Mouse (Mus musculus): ENCODE measurements around the gene Gm17581. TPM values are rescaled to one million over a fixed set of nuclear protein-coding genes. Genes with fewer than 3 reads are reported as not detected.
"Not testable (repeated sequence)": the region's sequence is repeated elsewhere in the genome, so short reads cannot be mapped to it uniquely, and the experiment has no call there.

The Gm17581 gene
- polyA plus RNA-seq, 1 experiment from 2014 or later, result not detected

DNA sequence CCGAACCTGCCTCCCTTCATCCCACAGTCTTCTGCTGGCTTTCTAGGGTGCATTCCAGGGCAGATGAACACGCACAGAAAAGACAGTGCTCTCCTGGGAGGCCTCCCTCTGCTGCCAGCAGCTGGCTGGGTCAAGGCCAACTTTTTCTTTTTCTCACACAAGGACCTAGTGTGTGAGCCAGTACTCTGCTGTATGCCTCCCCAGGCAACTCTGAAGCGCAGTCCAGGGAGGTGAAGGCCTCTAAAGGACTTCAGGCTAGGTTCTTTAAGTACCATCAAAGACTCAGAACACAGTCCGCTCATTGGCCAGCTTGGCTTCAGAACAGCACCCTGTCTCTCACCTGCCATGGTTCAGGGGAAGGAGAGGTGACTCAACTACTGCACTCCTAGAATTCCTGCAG lies 28.4 kb downstream of the Gm17581 start:
- 88% methylated on average over 4 of the region's 4 CpGs for WGBS
- H3K9ac ChIP-seq (ENCODE audit: low read length), result no peak overlapping the region
- H3K36me3 ChIP-seq (ENCODE audit: control insufficient read depth, insufficient read depth, low read length), result no peaks in the 10 kb centered on the region
- H3K4me2 ChIP-seq (ENCODE audit: low read depth, low read length, severe bottlenecking), result no peak overlapping the region
- ATAC-seq (replicated peaks; ENCODE audit: low FRiP score), result no peak
- no peak for DNase-seq (ENCODE audit: low spot score)
- H3K4me1 ChIP-seq (replicated peaks; ENCODE audit: control insufficient read depth, insufficient read depth, low read length), result no peaks in the 10 kb centered on the region
- no peak overlapping the region for H3K27ac ChIP-seq (ENCODE audit: low read depth, low read length)
- H3K4me3 ChIP-seq (ENCODE audit: low read depth, low read length), result no peak overlapping the region
- no peaks in the 10 kb centered on the region for H3K9me3 ChIP-seq (ENCODE audit: control insufficient read depth, low read length)
- H3K27me3 ChIP-seq (ENCODE audit: control insufficient read depth, insufficient read depth, low read length), result no peaks in the 10 kb centered on the region

GRCm38 (mm10) chr2:155703630-155704029 lies 32.0 kb downstream of the Gm17581 start:
- no peak overlapping the region for H3K9ac ChIP-seq (ENCODE audit: low read length)
- no peaks in the 10 kb centered on the region for H3K27me3 ChIP-seq (ENCODE audit: control insufficient read depth, insufficient read depth, low read length)
- no peak overlapping the region for H3K4me3 ChIP-seq (ENCODE audit: low read depth, low read length)
- H3K27ac ChIP-seq (ENCODE audit: low read depth, low read length), result peak overlapping the region; percentile 60
- ATAC-seq (replicated peaks; ENCODE audit: low FRiP score) (peak; percentile 77; the same call in 1 of the 2 replicates), DNase-seq (ENCODE audit: low spot score) (peak; percentile 67)
- WGBS, result 21% methylated on average over 4 of the region's 4 CpGs
- no peaks in the 10 kb centered on the region for H3K4me1 ChIP-seq (replicated peaks; ENCODE audit: control insufficient read depth, insufficient read depth, low read length)
- no peak overlapping the region for H3K4me2 ChIP-seq (ENCODE audit: low read depth, low read length, severe bottlenecking)
- H3K9me3 ChIP-seq (ENCODE audit: control insufficient read depth, low read length), result no peaks in the 10 kb centered on the region
- H3K36me3 ChIP-seq (ENCODE audit: control insufficient read depth, insufficient read depth, low read length), result no peaks in the 10 kb centered on the region

GRCm38 (mm10) chr2:155701399-155701919 lies 34.2 kb downstream of the Gm17581 start:
- ATAC-seq (replicated peaks; ENCODE audit: low FRiP score), result no peak
- H3K9ac ChIP-seq (ENCODE audit: low read length), result no peak overlapping the region
- no peak overlapping the region for H3K27ac ChIP-seq (ENCODE audit: low read depth, low read length)
- no peaks in the 10 kb centered on the region for H3K36me3 ChIP-seq (ENCODE audit: control insufficient read depth, insufficient read depth, low read length)
- no peak overlapping the region for H3K4me2 ChIP-seq (ENCODE audit: low read depth, low read length, severe bottlenecking)
- H3K9me3 ChIP-seq (ENCODE audit: control insufficient read depth, low read length), result no peaks in the 10 kb centered on the region
- DNase-seq (ENCODE audit: low spot score), result no peak
- no peaks in the 10 kb centered on the region for H3K27me3 ChIP-seq (ENCODE audit: control insufficient read depth, insufficient read depth, low read length)
- no peaks in the 10 kb centered on the region for H3K4me1 ChIP-seq (replicated peaks; ENCODE audit: control insufficient read depth, insufficient read depth, low read length)
- H3K4me3 ChIP-seq (ENCODE audit: low read depth, low read length), result no peak overlapping the region
- 91% methylated on average over 19 of the region's 19 CpGs for WGBS

GRCm38 (mm10) chr2:155698443-155698842 lies 37.2 kb downstream of the Gm17581 start:
- H3K9me3 ChIP-seq (ENCODE audit: control insufficient read depth, low read length); H3K4me2 ChIP-seq (ENCODE audit: low read depth, low read length, severe bottlenecking); H3K27me3 ChIP-seq (ENCODE audit: control insufficient read depth, insufficient read depth, low read length); H3K9ac ChIP-seq (ENCODE audit: low read length); H3K4me3 ChIP-seq (ENCODE audit: low read depth, low read length); H3K36me3 ChIP-seq (ENCODE audit: control insufficient read depth, insufficient read depth, low read length); ATAC-seq (replicated peaks; ENCODE audit: low FRiP score); H3K4me1 ChIP-seq (replicated peaks; ENCODE audit: control insufficient read depth, insufficient read depth, low read length); H3K27ac ChIP-seq (ENCODE audit: low read depth, low read length); DNase-seq (ENCODE audit: low spot score): not testable (repeated sequence)
- 91% methylated on average over 6 of the region's 6 CpGs for WGBS

DNA sequence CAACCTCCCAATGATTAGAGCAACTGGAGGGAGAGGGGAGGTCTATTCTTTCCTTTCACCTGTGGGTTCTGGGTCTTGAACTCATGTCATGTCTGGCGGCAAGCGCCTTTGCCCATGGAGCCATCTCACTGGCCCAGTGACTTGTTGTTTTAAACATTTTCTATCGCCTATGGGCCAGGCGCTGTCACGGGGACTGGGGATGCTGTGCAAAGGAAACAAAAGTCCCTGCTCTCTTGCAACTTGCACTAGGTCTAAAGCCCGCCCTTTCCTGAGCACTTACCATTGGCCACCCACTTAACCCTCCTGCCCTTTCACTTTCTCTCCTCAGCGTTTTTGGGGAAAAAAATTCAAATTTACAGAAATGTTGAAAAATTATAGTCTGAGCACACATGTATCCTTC lies 38.8 kb downstream of the Gm17581 start:
- DNase-seq (ENCODE audit: low spot score), result no peak
- H3K36me3 ChIP-seq (ENCODE audit: control insufficient read depth, insufficient read depth, low read length), result no peaks in the 10 kb centered on the region
- H3K4me2 ChIP-seq (ENCODE audit: low read depth, low read length, severe bottlenecking), result no peak overlapping the region
- ATAC-seq (replicated peaks; ENCODE audit: low FRiP score), result no peak
- H3K27ac ChIP-seq (ENCODE audit: low read depth, low read length), result no peak overlapping the region
- no peak overlapping the region for H3K4me3 ChIP-seq (ENCODE audit: low read depth, low read length)
- H3K9me3 ChIP-seq (ENCODE audit: control insufficient read depth, low read length), result no peaks in the 10 kb centered on the region
- H3K27me3 ChIP-seq (ENCODE audit: control insufficient read depth, insufficient read depth, low read length), result no peaks in the 10 kb centered on the region
- H3K4me1 ChIP-seq (replicated peaks; ENCODE audit: control insufficient read depth, insufficient read depth, low read length), result no peaks in the 10 kb centered on the region
- whole genome bisulfite sequencing, result 70% methylated on average over 7 of the region's 7 CpGs
- no peak overlapping the region for H3K9ac ChIP-seq (ENCODE audit: low read length)

DNA sequence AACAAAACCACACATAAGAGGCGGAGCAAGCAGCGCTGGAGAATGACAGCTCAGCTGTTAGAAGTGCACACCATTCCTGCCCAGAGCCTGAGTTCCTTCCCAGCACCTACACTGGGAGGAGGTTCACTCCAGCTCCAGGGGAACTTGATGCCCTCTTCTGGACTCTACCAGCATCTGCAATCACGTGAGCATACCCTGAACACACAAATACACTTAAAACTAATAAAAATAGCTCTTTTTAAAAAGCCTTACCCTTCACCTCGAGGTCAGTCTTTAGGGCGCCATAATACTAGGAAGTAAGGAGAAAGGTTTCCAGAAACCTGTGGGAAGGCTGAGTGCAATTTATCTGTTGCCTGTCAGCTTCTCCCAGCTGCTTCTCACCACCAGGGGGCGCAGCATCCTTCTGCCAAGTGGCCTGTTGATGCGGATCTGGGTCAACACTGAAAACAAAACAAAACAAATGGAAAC lies 39.5 kb downstream of the Gm17581 start:
- no peak overlapping the region for H3K9ac ChIP-seq (ENCODE audit: low read length)
- WGBS, result 11% methylated on average over 7 of the region's 7 CpGs
- no peaks in the 10 kb centered on the region for H3K9me3 ChIP-seq (ENCODE audit: control insufficient read depth, low read length)
- no peak overlapping the region for H3K27ac ChIP-seq (ENCODE audit: low read depth, low read length)
- H3K4me1 ChIP-seq (replicated peaks; ENCODE audit: control insufficient read depth, insufficient read depth, low read length), result 0 out of 2 replicates have a peak, but pooled peaks cover 1% of the 10 kb centered on the region
- DNase-seq (ENCODE audit: low spot score), result peak; percentile 91
- no peaks in the 10 kb centered on the region for H3K27me3 ChIP-seq (ENCODE audit: control insufficient read depth, insufficient read depth, low read length)
- H3K4me3 ChIP-seq (ENCODE audit: low read depth, low read length), result no peak overlapping the region
- no peaks in the 10 kb centered on the region for H3K36me3 ChIP-seq (ENCODE audit: control insufficient read depth, insufficient read depth, low read length)
- no peak for ATAC-seq (replicated peaks; ENCODE audit: low FRiP score)
- no peak overlapping the region for H3K4me2 ChIP-seq (ENCODE audit: low read depth, low read length, severe bottlenecking)

GRCm38 (mm10) chr2:155695316-155695715 lies 40.4 kb downstream of the Gm17581 start:
- H3K4me1 ChIP-seq (replicated peaks; ENCODE audit: control insufficient read depth, insufficient read depth, low read length), result 0 out of 2 replicates have a peak, but pooled peaks cover 3% of the 10 kb centered on the region

DNA sequence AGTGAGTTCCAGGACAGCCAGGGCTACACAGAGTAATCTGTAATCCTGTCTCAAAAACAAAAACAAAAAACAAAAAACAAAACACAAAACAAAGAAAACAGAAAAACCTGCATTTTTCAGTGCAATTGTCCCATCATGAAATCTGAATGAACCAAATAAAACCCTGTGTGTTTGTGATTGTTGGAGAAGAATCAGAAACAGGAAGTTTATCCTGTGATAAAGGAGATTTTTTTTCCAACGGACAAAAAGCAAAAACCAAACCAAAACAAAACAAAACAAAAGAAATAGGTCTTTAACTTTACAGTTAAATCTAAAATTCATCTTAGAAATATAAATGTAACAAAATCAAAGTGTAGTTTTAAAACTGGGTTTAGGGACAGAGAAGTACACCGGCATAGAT lies 41.1 kb downstream of the Gm17581 start:
- no peak overlapping the region for H3K4me2 ChIP-seq (ENCODE audit: low read depth, low read length, severe bottlenecking)
- no peaks in the 10 kb centered on the region for H3K9me3 ChIP-seq (ENCODE audit: control insufficient read depth, low read length)
- no peak overlapping the region for H3K9ac ChIP-seq (ENCODE audit: low read length)
- ATAC-seq (replicated peaks; ENCODE audit: low FRiP score), result no peak
- WGBS, result 88% methylated on average over 2 of the region's 2 CpGs
- no peaks in the 10 kb centered on the region for H3K36me3 ChIP-seq (ENCODE audit: control insufficient read depth, insufficient read depth, low read length)
- no peaks in the 10 kb centered on the region for H3K27me3 ChIP-seq (ENCODE audit: control insufficient read depth, insufficient read depth, low read length)
- H3K4me3 ChIP-seq (ENCODE audit: low read depth, low read length), result no peak overlapping the region
- no peak for DNase-seq (ENCODE audit: low spot score)
- H3K27ac ChIP-seq (ENCODE audit: low read depth, low read length), result no peak overlapping the region
- H3K4me1 ChIP-seq (replicated peaks; ENCODE audit: control insufficient read depth, insufficient read depth, low read length), result 0 out of 2 replicates have a peak, but pooled peaks cover 3% of the 10 kb centered on the region

More at GRCm38 (mm10) chr2:155695316-155695715, 40.4 kb downstream of the Gm17581 start:
- no peak overlapping the region for H3K9ac ChIP-seq (ENCODE audit: low read length)
- H3K36me3 ChIP-seq (ENCODE audit: control insufficient read depth, insufficient read depth, low read length), result no peaks in the 10 kb centered on the region
- no peaks in the 10 kb centered on the region for H3K27me3 ChIP-seq (ENCODE audit: control insufficient read depth, insufficient read depth, low read length)
- H3K4me2 ChIP-seq (ENCODE audit: low read depth, low read length, severe bottlenecking), result no peak overlapping the region
- H3K4me3 ChIP-seq (ENCODE audit: low read depth, low read length), result no peak overlapping the region
- DNase-seq (ENCODE audit: low spot score) (no peak), ATAC-seq (replicated peaks; ENCODE audit: low FRiP score) (no peak)
- H3K9me3 ChIP-seq (ENCODE audit: control insufficient read depth, low read length), result no peaks in the 10 kb centered on the region
- no peak overlapping the region for H3K27ac ChIP-seq (ENCODE audit: low read depth, low read length)
- WGBS, result 75% methylated on average over 3 of the region's 3 CpGs

- no peak overlapping the region for H3K9ac ChIP-seq (ENCODE audit: low read length)
- no peak overlapping the region for H3K4me3 ChIP-seq (ENCODE audit: low read depth, low read length)
- 0 out of 2 replicates have a peak, but pooled peaks cover 3% of the 10 kb centered on the region for H3K4me1 ChIP-seq (replicated peaks; ENCODE audit: control insufficient read depth, insufficient read depth, low read length)
- 81% methylated on average over 4 of the region's 4 CpGs for WGBS
- no peaks in the 10 kb centered on the region for H3K9me3 ChIP-seq (ENCODE audit: control insufficient read depth, low read length)
- ATAC-seq (replicated peaks; ENCODE audit: low FRiP score) (no peak), DNase-seq (ENCODE audit: low spot score) (no peak)
- H3K36me3 ChIP-seq (ENCODE audit: control insufficient read depth, insufficient read depth, low read length), result no peaks in the 10 kb centered on the region
- no peak overlapping the region for H3K27ac ChIP-seq (ENCODE audit: low read depth, low read length)
- H3K27me3 ChIP-seq (ENCODE audit: control insufficient read depth, insufficient read depth, low read length), result no peaks in the 10 kb centered on the region
- no peak overlapping the region for H3K4me2 ChIP-seq (ENCODE audit: low read depth, low read length, severe bottlenecking)
Measured at GRCm38 (mm10) chr2:155693136-155693535, 42.5 kb downstream of the Gm17581 start.

Data from forebrain, embryonic 11.5 days (tissue).